Mouse (Mus musculus) forebrain, postnatal 0 days (tissue): ENCODE results near the gene Tomm40l. TPM values are rescaled to one million over a fixed set of nuclear protein-coding genes. Genes with fewer than 3 reads are reported as not detected.

Source experiments
- ATAC-seq: fragments of 200-750 bp; cut with Nextera tagmentation; 2 replicates; pipeline ENCODE4 v1.8.0; 2017; ENCODE audit warnings: mild to moderate bottlenecking, moderate library complexity
- DNase-seq: peaks from one replicate; pipeline ENCODE4 v3.0.0-alpha.2; 2015
- H3K27ac ChIP-seq: fragments of 300-500 bp; sonication (generic); 2 replicates; pipeline ENCODE4 v1.5.1; 2014; ENCODE audit warnings: low read depth, mild to moderate bottlenecking, antibody characterized with exemption, low read length, moderate library complexity, mixed read lengths
- H3K27me3 ChIP-seq: fragments of 300-500 bp; sonication (generic); 2 replicates; pipeline ENCODE4 v1.6.1; 2014; ENCODE audit warnings: mild to moderate bottlenecking, low read length, mixed read lengths; ENCODE audit not compliant: insufficient read depth
- H3K36me3 ChIP-seq: fragments of 300-500 bp; sonication (generic); 2 replicates; pipeline ENCODE4 v1.6.1; 2014; ENCODE audit warnings: mild to moderate bottlenecking, moderate library complexity; ENCODE audit not compliant: insufficient read depth
- H3K4me1 ChIP-seq: fragments of 300-500 bp; sonication (generic); 2 replicates; pipeline ENCODE4 v1.6.1; 2014; ENCODE audit warnings: antibody characterized with exemption; ENCODE audit not compliant: insufficient read depth
- H3K4me2 ChIP-seq: fragments of 300-500 bp; sonication (generic); 2 replicates; pipeline ENCODE4 v1.6.1; 2014; ENCODE audit warnings: low read depth, mild to moderate bottlenecking, moderate library complexity
- H3K4me3 ChIP-seq: fragments of 300-500 bp; sonication (generic); 2 replicates; pipeline ENCODE4 v1.5.1; 2014; ENCODE audit warnings: low read depth, low read length, mixed read lengths
- H3K9ac ChIP-seq: fragments of 300-500 bp; sonication (generic); 2 replicates; pipeline ENCODE4 v1.6.1; 2014; ENCODE audit warnings: mild to moderate bottlenecking
- H3K9me3 ChIP-seq: fragments of 300-500 bp; sonication (generic); 2 replicates; pipeline ENCODE4 v1.6.1; 2016; ENCODE audit warnings: low read length
- CTCF ChIP-seq: sonication (generic); IDR thresholded peaks from 2 replicates; pipeline ENCODE4 v1.5.1; 2016; ENCODE audit warnings: antibody characterized with exemption, control low read depth, low read depth
- WGBS: fragments of 180-500 bp; shearing (Covaris S2); extraction: QIAGEN DNeasy Blood & Tissue Kit; methylation state at CpG from one replicate; pipeline ENCODE4 v1.1.7; 2014; 5-methylcytosine and 5-hydroxymethylcytosine counted together
- polyA plus RNA-seq: library from polyadenylated mRNA; unstranded; fragments of >200 nt; fragmentation: Nextera tagmentation; extraction: Ambion mirVana; gene quantifications from 2 replicates; pipeline ENCODE4 v1.2.1, GENCODE M21; 2015
- total RNA-seq: library from RNA; depleted of rRNA; stranded (reverse); fragments of >200 nt; gene quantifications from 2 replicates; pipeline ENCODE4 v1.2.3, GENCODE M21; 2014; rRNA removed

The Tomm40l gene
- total RNA-seq = 46.5 and 62.7 TPM in 2 replicates
- 39.8 and 41.7 TPM in 2 replicates for polyA plus RNA-seq

DNA sequence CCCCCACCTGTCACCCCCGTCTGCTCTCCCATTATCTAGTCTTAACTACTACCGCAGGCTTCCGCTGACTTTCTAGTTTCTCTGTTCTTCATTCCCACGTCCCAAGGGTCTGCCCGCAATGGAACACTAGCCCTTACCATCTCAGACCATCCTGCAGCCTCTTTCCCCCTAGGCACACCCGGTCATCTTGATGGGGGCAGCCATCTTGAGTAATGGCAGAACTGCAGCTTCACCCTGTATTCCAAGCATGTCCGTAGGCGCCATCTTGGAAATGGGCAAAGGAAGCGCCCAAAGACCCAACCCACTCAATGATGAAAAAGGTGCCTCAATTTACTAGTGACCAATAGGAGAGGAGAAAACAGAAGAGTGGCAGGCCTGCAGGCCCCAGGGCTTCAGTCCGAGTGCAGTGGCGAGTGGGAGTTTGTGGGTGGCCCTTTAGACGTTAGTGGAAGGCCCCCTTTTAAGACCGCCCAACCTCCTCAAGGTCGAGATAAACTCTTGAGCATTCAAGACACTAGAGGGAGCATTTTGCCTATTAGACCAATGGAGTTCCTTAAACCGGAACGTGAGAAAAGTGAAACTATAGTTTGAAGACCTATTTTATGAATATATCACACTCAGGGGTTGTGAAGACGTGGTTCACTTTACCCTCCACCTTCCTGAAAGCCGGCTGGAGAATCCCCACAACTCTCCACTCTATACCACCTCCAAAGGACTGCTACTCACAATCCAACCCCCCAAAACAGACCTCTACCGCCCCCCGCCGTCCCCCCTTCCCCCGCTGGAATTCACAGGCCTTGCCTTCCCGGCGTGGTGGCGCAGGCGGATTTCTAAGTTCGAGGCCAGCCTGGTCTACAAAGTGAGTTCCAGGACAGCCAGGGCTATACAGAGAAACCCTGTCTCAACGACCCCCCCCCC lies at the start of gene Tomm40l:
Gene Tomm40l, minus strand, starts transcription at position 277 of the 918 bp plus-strand sequence.
- DNase-seq (peak; percentile 96), ATAC-seq (peak; percentile 97)
- WGBS = 3% methylated on average over 28 of the region's 28 CpGs
- Histone ChIP-seq H3K36me3 (peaks cover 21% of the 10 kb centered on the region), H3K27me3 (no peaks in the 10 kb centered on the region), H3K4me3 (peak within 1 kb of the TSS; percentile 56), H3K9me3 (no peaks in the 10 kb centered on the region), H3K27ac (0 out of 2 replicates have a peak within 1 kb of the TSS, but pooled peaks have one; percentile 35), H3K4me2 (peak within 1 kb of the TSS; percentile 83), H3K9ac (peak within 1 kb of the TSS; percentile 47), H3K4me1 (peaks cover 9% of the 10 kb centered on the region)
- peak; percentile 70 for TF ChIP-seq CTCF

DNA sequence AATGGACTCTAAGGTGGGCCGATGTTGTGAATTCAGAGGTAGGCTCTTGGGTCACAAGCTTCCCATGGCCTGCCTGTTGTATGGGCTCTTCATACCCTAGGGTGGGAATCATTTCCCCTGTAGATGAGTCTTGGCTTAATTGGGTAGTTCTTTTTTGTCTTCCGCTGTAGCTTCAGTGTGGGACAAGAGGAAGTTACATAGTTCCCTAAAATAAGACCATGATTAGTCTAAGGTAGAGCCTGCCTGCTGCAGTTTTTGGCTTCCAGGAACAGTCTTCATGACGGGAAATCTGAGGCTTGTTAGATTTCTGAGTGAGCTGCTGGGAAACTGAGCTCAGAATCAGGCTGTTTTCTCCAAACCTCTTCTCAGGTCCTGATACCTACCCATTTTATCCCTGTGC lies 49.8 kb upstream of the Tomm40l start:
- no peak overlapping the region for H3K4me2 ChIP-seq
- no peak overlapping the region for H3K9ac ChIP-seq
- 94% methylated on average over 3 of the region's 3 CpGs for WGBS
- H3K9me3 ChIP-seq = no peaks in the 10 kb centered on the region
- DNase-seq = no peak
- TF ChIP-seq CTCF = no peak
- H3K27ac ChIP-seq = no peak overlapping the region
- H3K36me3 ChIP-seq = peaks cover 38% of the 10 kb centered on the region
- H3K27me3 ChIP-seq = no peaks in the 10 kb centered on the region
- peaks cover 8% of the 10 kb centered on the region for H3K4me1 ChIP-seq
- no peak overlapping the region for H3K4me3 ChIP-seq
- no peak for ATAC-seq

DNA sequence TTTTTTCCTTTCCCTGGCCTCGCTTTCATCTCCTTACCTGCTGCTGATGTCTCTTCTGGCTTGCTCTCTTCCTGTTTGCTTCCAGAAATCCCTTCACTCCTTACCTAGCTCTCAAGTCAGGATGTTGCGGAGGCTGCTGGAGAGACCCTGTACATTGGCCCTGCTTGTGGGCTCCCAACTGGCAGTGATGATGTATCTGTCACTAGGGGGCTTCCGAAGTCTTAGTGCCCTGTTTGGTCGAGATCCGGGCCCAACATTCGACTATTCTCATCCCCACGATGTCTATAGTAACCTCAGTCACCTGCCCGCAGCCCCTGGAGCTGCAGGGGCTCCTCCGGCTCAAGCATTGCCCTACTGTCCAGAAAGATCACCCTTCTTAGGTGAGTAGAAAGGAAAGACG lies 49.3 kb upstream of the Tomm40l start:
- H3K9me3 ChIP-seq = no peaks in the 10 kb centered on the region
- no peak for TF ChIP-seq CTCF
- 73% methylated on average over 10 of the region's 10 CpGs for WGBS
- ATAC-seq = no peak
- H3K9ac ChIP-seq = no peak overlapping the region
- H3K4me3 ChIP-seq = no peak overlapping the region
- H3K4me1 ChIP-seq = peaks cover 8% of the 10 kb centered on the region
- H3K27ac ChIP-seq = no peak overlapping the region
- peaks cover 33% of the 10 kb centered on the region for H3K36me3 ChIP-seq
- no peak for DNase-seq
- no peaks in the 10 kb centered on the region for H3K27me3 ChIP-seq
- peak overlapping the region; percentile 96; the same call in 1 of the 2 replicates for H3K4me2 ChIP-seq

DNA sequence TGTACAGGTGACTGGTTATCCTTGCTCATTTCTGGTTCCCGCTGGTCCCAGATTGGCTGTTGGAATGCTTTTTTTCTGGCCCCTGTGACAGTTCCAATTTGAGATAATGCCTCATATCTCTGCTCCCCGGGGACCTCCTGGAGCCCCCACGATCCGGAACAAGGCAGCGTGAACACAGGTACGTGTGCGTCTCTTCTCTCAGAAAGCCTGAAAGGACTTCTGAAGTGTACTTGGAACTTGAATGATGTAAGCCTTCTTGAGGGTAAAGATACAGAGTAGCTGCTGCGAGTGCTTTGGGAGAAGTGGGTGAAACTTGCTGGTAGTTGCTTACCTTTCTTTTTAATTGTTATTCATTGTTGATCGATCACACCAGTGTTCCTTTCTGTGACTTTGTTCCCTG lies 48.9 kb upstream of the Tomm40l start:
- Histone ChIP-seq H3K4me2 (peak overlapping the region; percentile 96), H3K9me3 (no peaks in the 10 kb centered on the region), H3K9ac (peak overlapping the region; percentile 73; the same call in 1 of the 2 replicates), H3K4me1 (peaks cover 8% of the 10 kb centered on the region), H3K4me3 (peak overlapping the region; percentile 71), H3K27me3 (no peaks in the 10 kb centered on the region), H3K36me3 (peaks cover 29% of the 10 kb centered on the region), H3K27ac (peak overlapping the region; percentile 51; the same call in 1 of the 2 replicates)
- 55% methylated on average over 9 of the region's 9 CpGs for WGBS
- ATAC-seq (no peak), DNase-seq (no peak)
- no peak for TF ChIP-seq CTCF

DNA sequence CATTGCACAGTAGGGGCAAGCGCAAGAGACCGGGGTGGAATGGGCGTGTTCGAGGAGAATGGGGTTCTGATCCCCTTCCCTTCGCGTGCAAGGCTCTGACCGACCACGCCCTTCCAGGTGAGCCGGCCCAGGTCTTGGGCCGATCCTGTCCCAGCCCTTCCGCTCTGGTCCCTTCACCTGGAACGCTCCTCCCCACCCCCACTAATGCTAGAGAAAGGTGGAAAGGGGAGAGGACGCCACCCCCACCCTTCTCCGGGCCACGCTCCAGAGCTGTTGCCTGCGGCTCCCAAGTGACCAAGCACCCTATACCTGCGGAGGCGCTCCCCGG lies 48.2 kb upstream of the Tomm40l start:
- Histone ChIP-seq H3K4me1 (peaks cover 8% of the 10 kb centered on the region), H3K9ac (peak overlapping the region; percentile 73), H3K4me2 (peak overlapping the region; percentile 96), H3K9me3 (no peaks in the 10 kb centered on the region), H3K27ac (peak overlapping the region; percentile 51), H3K36me3 (peaks cover 22% of the 10 kb centered on the region), H3K4me3 (peak overlapping the region; percentile 71), H3K27me3 (no peaks in the 10 kb centered on the region)
- peak; percentile 45 for ATAC-seq
- DNase-seq = no peak
- no peak for TF ChIP-seq CTCF
- 2% methylated on average over 19 of the region's 19 CpGs for WGBS

DNA sequence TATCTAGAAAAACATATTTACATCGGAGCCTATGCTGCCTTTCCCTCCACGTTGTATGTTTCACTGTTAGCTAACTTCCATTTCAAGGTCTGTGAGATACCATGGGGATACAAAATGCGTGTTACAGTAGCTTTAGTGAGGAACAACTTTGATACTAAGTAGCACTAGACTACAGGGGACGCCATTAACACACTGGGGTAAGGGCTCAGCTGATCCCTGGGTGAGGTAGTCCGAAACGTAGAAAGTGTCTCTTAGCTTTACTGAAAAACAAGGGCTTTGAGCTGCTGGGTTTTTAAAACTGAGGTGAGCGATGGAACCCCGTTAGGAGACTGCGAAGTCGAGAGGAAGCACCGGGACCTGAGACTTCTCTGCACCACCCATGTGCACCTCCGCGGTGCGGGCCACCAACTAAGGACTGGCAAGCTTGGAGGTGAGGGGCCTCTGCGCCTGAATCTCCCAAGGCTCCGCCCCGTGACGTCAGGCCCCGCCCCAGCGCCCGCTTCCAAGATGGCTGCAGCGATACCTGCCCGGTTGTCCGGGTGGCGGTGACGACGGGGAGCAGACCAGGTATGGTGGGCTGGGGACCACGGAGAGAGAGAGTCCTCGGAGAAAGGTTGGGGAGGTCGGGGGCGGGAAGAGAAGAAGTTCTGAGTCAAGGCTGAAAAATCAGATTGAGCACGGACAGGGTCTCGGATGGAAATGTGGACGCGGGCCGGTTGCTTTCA lies 47.7 kb upstream of the Tomm40l start, which contains the start of gene B4galt3:
Gene B4galt3, plus strand, starts transcription at position 481 of the 725 bp plus-strand sequence.
- no peak for TF ChIP-seq CTCF
- Histone ChIP-seq H3K4me2 (peak within 1 kb of the TSS; percentile 96), H3K27me3 (no peaks in the 10 kb centered on the region), H3K27ac (peak within 1 kb of the TSS; percentile 51), H3K9me3 (no peaks in the 10 kb centered on the region), H3K9ac (peak within 1 kb of the TSS; percentile 73), H3K4me3 (peak within 1 kb of the TSS; percentile 71), H3K36me3 (peaks cover 17% of the 10 kb centered on the region), H3K4me1 (peaks cover 8% of the 10 kb centered on the region)
- ATAC-seq (peak; percentile 97), DNase-seq (peak; percentile 92)
- WGBS = 3% methylated on average over 36 of the region's 36 CpGs

DNA sequence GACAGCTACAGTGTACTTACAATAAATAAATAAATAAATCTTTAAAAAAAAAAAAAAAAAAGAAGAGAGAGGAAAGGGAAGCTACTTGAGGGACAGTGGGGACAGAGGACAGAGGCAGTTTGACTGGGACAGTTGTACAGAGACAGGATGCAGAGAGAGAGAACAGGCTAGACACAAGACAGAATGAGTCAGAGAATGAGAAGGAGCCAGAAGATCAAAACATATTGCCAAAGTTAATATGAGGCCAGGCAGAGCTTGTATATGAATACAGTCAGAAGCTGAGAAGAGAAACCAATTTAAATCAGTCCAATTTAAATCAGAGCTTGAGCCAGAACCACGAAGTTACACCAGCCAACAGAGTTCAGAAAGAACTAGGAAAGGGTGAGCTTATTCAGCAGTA lies 46.0 kb upstream of the Tomm40l start:
- Histone ChIP-seq H3K27me3 (no peaks in the 10 kb centered on the region), H3K9me3 (no peaks in the 10 kb centered on the region), H3K36me3 (peaks cover under 1% of the 10 kb centered on the region; the same call in 1 of the 2 replicates), H3K9ac (no peak overlapping the region), H3K4me2 (no peak overlapping the region), H3K4me1 (peaks cover 15% of the 10 kb centered on the region), H3K27ac (no peak overlapping the region), H3K4me3 (no peak overlapping the region)
- no peak for TF ChIP-seq CTCF
- WGBS = 56% methylated on average over 1 of the region's 1 CpGs
- DNase-seq = no peak
- ATAC-seq = no peak
